Mouse (Mus musculus) lung, postnatal 0 days (tissue): ENCODE measurements around the gene Use1.

Source experiments
- CTCF ChIP-seq: IDR thresholded peaks from 2 replicates; pipeline ENCODE4 v1.5.1; 2016; ENCODE audit warnings: antibody characterized with exemption, mild to moderate bottlenecking
- EP300 ChIP-seq: IDR thresholded peaks from 2 replicates; pipeline ENCODE4 v1.6.1; 2016; ENCODE audit warnings: antibody characterized with exemption, mild to moderate bottlenecking, control low read depth

DNA sequence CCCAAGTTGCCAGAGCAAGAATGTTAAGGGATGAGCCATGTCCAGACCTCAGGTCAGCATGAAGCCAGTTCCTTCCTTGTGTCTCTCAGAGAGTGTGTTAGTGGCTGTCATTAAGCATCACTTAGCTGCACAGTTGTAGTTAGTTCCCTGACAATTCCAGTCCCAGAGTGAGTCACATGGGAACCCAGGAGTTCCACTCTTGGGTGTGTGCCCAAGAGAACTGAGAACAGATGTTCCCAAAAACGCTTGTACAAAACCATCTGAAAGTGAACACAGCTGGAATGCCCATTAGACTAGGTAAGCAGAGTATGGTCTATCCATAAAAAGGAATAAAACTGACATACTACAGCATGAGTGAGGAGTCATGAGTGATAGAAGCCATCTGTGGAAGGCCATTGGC lies 20.1 kb upstream of the Use1 start:
- TF ChIP-seq CTCF = no peak
- TF ChIP-seq EP300 = no peak
